Mouse (Mus musculus) hindbrain, embryonic 14.5 days (tissue): Measurements from ENCODE around the gene Cad. TPM values are rescaled to one million over a fixed set of nuclear protein-coding genes. Genes with fewer than 3 reads are reported as not detected.
"Not testable (repeated sequence)": the region's sequence is repeated elsewhere in the genome, so short reads cannot be mapped to it uniquely, and the experiment has no call there.

Source experiments
- ATAC-seq: fragments of 200-750 bp; cut with Nextera tagmentation; 2 replicates; pipeline ENCODE4 v1.8.0; 2017; ENCODE audit warnings: moderate number of reproducible peaks, mild to moderate bottlenecking, moderate TSS enrichment, moderate library complexity; ENCODE audit not compliant: low FRiP score
- DNase-seq: peaks from one replicate; pipeline ENCODE4 v3.0.0-alpha.2; 2015; ENCODE audit warnings: low spot score
- H3K27ac ChIP-seq: fragments of 300-500 bp; sonication (generic); 2 replicates; pipeline ENCODE4 v1.5.1; 2014; ENCODE audit warnings: mild to moderate bottlenecking, moderate library complexity
- H3K27me3 ChIP-seq: fragments of 300-500 bp; sonication (generic); 2 replicates; pipeline ENCODE4 v1.6.1; 2014; ENCODE audit warnings: mild to moderate bottlenecking, low read length, mixed read lengths; ENCODE audit not compliant: control insufficient read depth, insufficient read depth
- H3K36me3 ChIP-seq: fragments of 300-500 bp; sonication (generic); replicated peaks from 2 replicates; pipeline ENCODE4 v1.6.1; 2014; ENCODE audit not compliant: control insufficient read depth, insufficient read depth
- H3K4me1 ChIP-seq: fragments of 300-500 bp; sonication (generic); replicated peaks from 2 replicates; pipeline ENCODE4 v1.6.1; 2014; ENCODE audit warnings: antibody characterized with exemption, low read length, mixed read lengths; ENCODE audit not compliant: control insufficient read depth, insufficient read depth
- H3K4me2 ChIP-seq: fragments of 300-500 bp; sonication (generic); replicated peaks from 2 replicates; pipeline ENCODE4 v1.6.1; 2014; ENCODE audit warnings: mild to moderate bottlenecking, moderate library complexity
- H3K4me3 ChIP-seq: fragments of 300-500 bp; sonication (generic); replicated peaks from 2 replicates; pipeline ENCODE4 v1.5.1; 2014; ENCODE audit warnings: mild to moderate bottlenecking, low read length
- H3K9ac ChIP-seq: fragments of 300-500 bp; sonication (generic); 2 replicates; pipeline ENCODE4 v1.6.1; 2014
- H3K9me3 ChIP-seq: fragments of 300-500 bp; sonication (generic); 2 replicates; pipeline ENCODE4 v1.6.1; 2016; ENCODE audit warnings: low read length; ENCODE audit not compliant: control insufficient read depth
- whole genome bisulfite sequencing: fragments of 180-500 bp; shearing (Covaris S2); extraction: QIAGEN DNeasy Blood & Tissue Kit; methylation state at CpG from one replicate; pipeline ENCODE4 v1.1.7; 2014; 5-methylcytosine and 5-hydroxymethylcytosine counted together
- polyA plus RNA-seq: library from polyadenylated mRNA; unstranded; fragments of >200 nt; fragmentation: Nextera tagmentation; extraction: Ambion mirVana; gene quantifications from 2 replicates; pipeline ENCODE4 v1.2.1, GENCODE M21; 2014

Gene Cad
- polyA plus RNA-seq, 1 experiment from 2014 or later = 15.4 TPM

GRCm38 (mm10) chr5:31053728-31054127, 852 bp upstream of the Cad start:
- H3K27me3 ChIP-seq, DNase-seq, H3K9me3 ChIP-seq, ATAC-seq: not testable (repeated sequence)
- 0 out of 2 replicates have a peak overlapping the region, but pooled peaks have one; percentile 71 for H3K27ac ChIP-seq
- peaks cover 14% of the 10 kb centered on the region for H3K36me3 ChIP-seq
- H3K4me2 ChIP-seq = peak overlapping the region; percentile 99
- H3K4me1 ChIP-seq = peaks cover 22% of the 10 kb centered on the region
- H3K9ac ChIP-seq = peak overlapping the region; percentile 83; the same call in 1 of the 2 replicates
- peak overlapping the region; percentile 78 for H3K4me3 ChIP-seq
- 41% methylated on average over 4 of the region's 4 CpGs for WGBS

- H3K4me2 ChIP-seq = peak overlapping the region; percentile 99
- H3K9me3 ChIP-seq = no peaks in the 10 kb centered on the region
- peak overlapping the region; percentile 78 for H3K4me3 ChIP-seq
- ATAC-seq = no peak
- H3K4me1 ChIP-seq = peaks cover 19% of the 10 kb centered on the region
- H3K27ac ChIP-seq = peak overlapping the region; percentile 71; the same call in 1 of the 2 replicates
- 21% methylated on average over 19 of the region's 19 CpGs for WGBS
- DNase-seq = no peak
- peaks cover 32% of the 10 kb centered on the region for H3K36me3 ChIP-seq
- peak overlapping the region; percentile 83 for H3K9ac ChIP-seq
- H3K27me3 ChIP-seq = no peaks in the 10 kb centered on the region
These were observed 898 bp downstream of the Cad start for GRCm38 (mm10) chr5:31055216-31056140.

- no peak overlapping the region for H3K4me2 ChIP-seq
- no peaks in the 10 kb centered on the region for H3K27me3 ChIP-seq
- 88% methylated on average over 3 of the region's 3 CpGs for WGBS
- H3K4me3 ChIP-seq = no peak overlapping the region
- ATAC-seq (no peak), DNase-seq (no peak)
- H3K36me3 ChIP-seq = peaks cover 92% of the 10 kb centered on the region
- H3K9ac ChIP-seq = no peak overlapping the region
- H3K27ac ChIP-seq = no peak overlapping the region
- no peaks in the 10 kb centered on the region for H3K9me3 ChIP-seq
- no peaks in the 10 kb centered on the region for H3K4me1 ChIP-seq
These were observed 15.2 kb downstream of the Cad start for GRCm38 (mm10) chr5:31069810-31070209.

- DNase-seq = no peak
- Histone ChIP-seq H3K4me1 (no peaks in the 10 kb centered on the region), H3K9me3 (no peaks in the 10 kb centered on the region), H3K9ac (no peak overlapping the region), H3K4me2 (no peak overlapping the region), H3K4me3 (no peak overlapping the region), H3K27me3 (no peaks in the 10 kb centered on the region), H3K36me3 (peaks cover 97% of the 10 kb centered on the region), H3K27ac (no peak overlapping the region)
- no peak for ATAC-seq
- WGBS = 100% methylated on average over 2 of the region's 2 CpGs
These were observed 16.5 kb downstream of the Cad start for GRCm38 (mm10) chr5:31071059-31071458.

- ATAC-seq = no peak
- no peaks in the 10 kb centered on the region for H3K9me3 ChIP-seq
- H3K4me2 ChIP-seq = no peak overlapping the region
- no peak overlapping the region for H3K27ac ChIP-seq
- peaks cover 98% of the 10 kb centered on the region for H3K36me3 ChIP-seq
- no peak overlapping the region for H3K4me3 ChIP-seq
- no peak overlapping the region for H3K9ac ChIP-seq
- no peak for DNase-seq
- WGBS = 90% methylated on average over 11 of the region's 11 CpGs
- no peaks in the 10 kb centered on the region for H3K4me1 ChIP-seq
- no peaks in the 10 kb centered on the region for H3K27me3 ChIP-seq
These were observed 17.2 kb downstream of the Cad start for GRCm38 (mm10) chr5:31071821-31072220.

GRCm38 (mm10) chr5:31073176-31073575, 18.6 kb downstream of the Cad start:
- Histone ChIP-seq H3K4me1 (no peaks in the 10 kb centered on the region), H3K27ac (no peak overlapping the region), H3K27me3 (no peaks in the 10 kb centered on the region), H3K9ac (no peak overlapping the region), H3K9me3 (no peaks in the 10 kb centered on the region), H3K4me3 (no peak overlapping the region), H3K4me2 (no peak overlapping the region), H3K36me3 (peaks cover 97% of the 10 kb centered on the region)
- ATAC-seq = no peak
- no peak for DNase-seq
- 94% methylated on average over 12 of the region's 12 CpGs for WGBS

- ATAC-seq = no peak
These were observed 21.8 kb downstream of the Cad start for GRCm38 (mm10) chr5:31076346-31076745.

GRCm38 (mm10) chr5:31080059-31080794, 25.6 kb downstream of the Cad start:
- Histone ChIP-seq H3K4me2 (no peak overlapping the region), H3K4me3 (no peak overlapping the region), H3K36me3 (peaks cover 36% of the 10 kb centered on the region), H3K27me3 (no peaks in the 10 kb centered on the region), H3K9ac (no peak overlapping the region), H3K4me1 (peaks cover 13% of the 10 kb centered on the region), H3K27ac (no peak overlapping the region), H3K9me3 (no peaks in the 10 kb centered on the region)
- WGBS = 83% methylated on average over 13 of the region's 13 CpGs
- DNase-seq = no peak
- ATAC-seq = no peak

More at GRCm38 (mm10) chr5:31076346-31076745, 21.8 kb downstream of the Cad start:
- Histone ChIP-seq H3K9me3 (no peaks in the 10 kb centered on the region), H3K27ac (no peak overlapping the region), H3K36me3 (peaks cover 75% of the 10 kb centered on the region), H3K9ac (no peak overlapping the region), H3K4me1 (no peaks in the 10 kb centered on the region), H3K27me3 (no peaks in the 10 kb centered on the region), H3K4me3 (no peak overlapping the region), H3K4me2 (no peak overlapping the region)
- WGBS = 92% methylated on average over 13 of the region's 13 CpGs
- DNase-seq = no peak

- Histone ChIP-seq H3K27me3 (no peaks in the 10 kb centered on the region), H3K4me1 (peaks cover 13% of the 10 kb centered on the region), H3K4me2 (no peak overlapping the region), H3K9me3 (no peaks in the 10 kb centered on the region), H3K9ac (no peak overlapping the region), H3K36me3 (peaks cover 31% of the 10 kb centered on the region), H3K27ac (no peak overlapping the region), H3K4me3 (no peak overlapping the region)
- DNase-seq (no peak), ATAC-seq (no peak)
- WGBS = 71% methylated on average over 3 of the region's 3 CpGs
These were observed 26.2 kb downstream of the Cad start for GRCm38 (mm10) chr5:31080795-31081164.
